Mouse (Mus musculus): ENCODE data around the gene Stk19.

Gene Stk19

DNA sequence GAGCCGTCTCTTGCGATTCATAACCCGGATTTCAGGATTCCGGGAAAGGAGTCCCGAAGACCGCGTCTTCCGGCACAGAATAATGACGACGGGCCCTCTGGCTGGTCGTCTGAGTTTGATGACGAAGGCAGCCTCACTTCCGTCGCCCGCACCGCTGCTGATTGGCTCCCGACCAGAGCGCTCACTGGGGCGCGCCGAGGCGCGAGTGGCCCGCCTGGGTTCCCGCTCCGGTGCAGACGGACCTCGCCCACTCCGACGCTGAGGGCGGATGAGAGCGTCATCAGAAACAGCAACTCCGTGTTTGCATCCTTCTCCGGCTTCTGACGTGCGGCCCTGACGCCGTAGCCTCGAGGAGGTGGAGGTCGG, at the start of gene Stk19, which contains the start of gene Dxo:
Gene Stk19 (minus strand): TSS at position 90 of the 366 bp plus-strand sequence.
Gene Dxo (plus strand): TSS at position 164 of the 366 bp plus-strand sequence.
- peak; percentile 96 for DNase-seq (ENCODE audit: low read depth, low spot score)

DNA sequence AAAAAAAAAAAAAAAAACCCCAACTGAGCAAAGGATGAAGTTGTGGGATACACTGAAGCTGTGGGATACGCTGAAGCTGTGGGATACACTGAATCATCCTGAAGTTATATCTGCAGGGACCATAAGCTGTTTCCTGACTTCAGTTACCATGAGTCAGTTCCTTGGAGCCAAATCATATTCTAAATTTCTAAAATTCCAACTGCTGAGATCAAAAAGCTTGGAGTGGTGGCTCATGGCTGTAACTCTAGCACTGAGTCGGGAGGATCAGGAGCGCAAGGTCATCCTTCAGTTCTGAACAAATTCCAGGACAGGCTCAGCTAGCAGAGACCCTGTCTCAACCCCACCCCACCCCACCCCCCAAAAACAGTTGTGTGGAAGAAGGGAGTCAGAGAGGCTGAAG, 48.9 kb upstream of the Stk19 start:
- DNase-seq (ENCODE audit: low read depth, low spot score): no peak

DNA sequence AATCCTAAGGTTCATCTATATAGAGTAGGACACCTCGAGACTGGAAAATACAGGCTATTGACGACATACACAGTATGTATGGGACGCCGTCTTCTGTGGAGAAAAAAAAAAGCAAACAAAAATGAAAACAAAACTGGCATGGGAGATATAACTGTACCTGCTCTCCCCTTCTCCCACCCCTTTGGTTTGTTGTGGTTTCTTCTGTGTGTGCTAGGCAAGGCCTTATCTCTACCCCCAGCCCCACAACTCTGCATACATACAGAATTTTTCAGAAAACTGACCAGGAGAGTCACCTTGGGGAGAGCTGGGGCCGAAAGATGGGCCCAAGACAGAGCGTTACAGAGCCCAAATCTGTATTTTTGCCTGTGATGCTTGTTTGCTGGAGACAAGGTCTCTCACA, 48.0 kb upstream of the Stk19 start:
- DNase-seq (ENCODE audit: low read depth, low spot score): no peak

DNA sequence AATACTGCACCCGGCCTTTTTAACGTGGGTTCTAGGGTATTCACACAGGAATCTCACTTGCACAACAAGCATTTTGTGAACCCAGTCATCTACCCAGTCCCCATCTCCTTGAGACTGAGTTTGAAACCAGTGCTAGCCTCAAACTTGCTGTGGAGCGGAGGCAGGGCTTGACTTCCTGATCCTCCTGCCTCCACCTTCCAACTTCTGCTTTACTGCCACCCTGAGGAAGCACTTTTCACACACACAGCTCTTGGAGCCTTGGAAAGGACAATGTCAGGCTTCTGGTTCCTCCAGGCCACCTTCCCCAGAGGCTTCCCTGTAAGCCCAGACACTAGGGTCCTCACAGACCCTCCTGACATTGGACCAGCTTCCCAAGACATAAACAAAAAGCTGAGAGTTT, 46.6 kb upstream of the Stk19 start:
- DNase-seq (ENCODE audit: low read depth, low spot score): no peak

DNA sequence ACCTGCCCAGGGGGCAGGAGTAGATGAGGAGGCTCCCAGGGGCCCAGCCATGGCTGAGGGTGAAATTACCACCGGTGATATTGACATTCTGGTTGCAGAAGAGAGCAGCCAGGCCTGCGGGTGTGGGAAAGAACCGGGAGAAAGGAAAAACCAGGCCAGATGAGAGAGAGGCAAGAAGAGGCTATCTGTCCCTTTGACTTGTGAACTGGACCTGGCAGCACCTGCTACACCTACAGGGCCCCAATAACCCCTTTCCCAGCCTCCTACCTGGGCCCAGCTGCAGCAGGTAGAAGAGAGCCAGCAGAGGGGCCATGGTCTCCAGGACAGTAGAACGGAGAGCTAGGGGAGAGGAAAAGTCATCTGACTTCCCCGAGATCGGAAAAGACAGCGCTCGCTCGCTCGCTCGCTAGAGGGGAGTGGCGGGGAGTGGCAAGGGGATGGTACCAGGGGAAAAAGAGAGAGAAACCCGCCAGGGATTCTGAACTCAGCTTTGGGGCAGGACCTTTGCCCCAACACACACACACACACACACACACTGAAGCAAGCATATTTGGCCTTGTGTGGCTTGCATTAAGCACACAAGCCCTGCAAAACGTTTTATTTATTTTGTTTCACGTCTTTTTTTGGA, 45.1 kb upstream of the Stk19 start, which contains the start of gene Gm20547:
Gene Gm20547 (minus strand): TSS at position 360 of the 628 bp plus-strand sequence.
- no peak for DNase-seq (ENCODE audit: low read depth, low spot score)

DNA sequence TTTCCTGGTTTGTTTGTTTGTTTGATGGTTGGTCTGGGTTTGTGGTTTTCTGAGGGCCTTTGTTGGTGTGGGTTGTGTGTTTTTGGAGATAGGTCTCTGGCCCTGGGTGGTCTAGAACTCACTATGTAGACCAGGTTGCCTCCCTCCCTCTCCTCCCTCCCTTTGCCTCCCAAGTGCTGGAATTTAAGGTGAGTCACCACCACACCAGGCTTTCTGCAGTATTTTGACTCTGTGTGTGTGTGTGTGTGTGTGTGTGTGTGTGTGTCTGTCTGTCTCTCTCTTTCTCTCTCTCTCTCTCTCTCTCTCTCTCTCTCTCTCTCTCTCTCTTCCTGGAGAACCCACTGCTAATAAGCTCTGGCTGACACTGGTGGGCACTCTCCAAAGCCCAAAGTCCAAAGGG, 44.4 kb upstream of the Stk19 start:
- DNase-seq (ENCODE audit: low read depth, low spot score): no peak

DNA sequence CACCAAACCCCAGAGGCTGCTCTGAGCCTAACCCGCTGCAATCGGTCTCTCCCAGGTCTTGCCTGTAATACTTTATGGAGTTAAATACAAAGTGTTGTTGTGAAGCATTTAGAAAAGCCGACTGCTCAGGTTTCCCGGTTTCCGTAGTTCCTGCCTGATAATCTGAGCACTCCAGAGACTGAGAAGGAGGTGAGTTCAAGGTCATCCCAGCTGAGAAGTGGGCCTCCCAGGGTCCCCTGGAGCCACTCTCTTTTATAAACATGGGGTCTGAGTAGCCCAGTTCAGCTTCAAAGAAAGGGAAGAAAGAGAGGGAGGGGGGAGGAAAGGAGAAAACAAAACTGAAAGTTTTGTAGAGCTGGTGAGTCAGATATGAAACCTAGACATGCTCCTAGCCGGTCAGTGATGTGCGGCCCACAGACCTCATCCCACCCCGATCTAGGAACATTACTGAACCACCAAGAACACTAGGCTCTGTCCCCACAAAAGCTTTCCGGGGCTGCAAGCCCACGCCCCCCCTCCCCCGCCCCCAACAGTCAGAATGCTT, 42.7 kb upstream of the Stk19 start, which contains the start of gene Zbtb12:
Gene Zbtb12 (plus strand): TSS at position 148 of the 544 bp plus-strand sequence.
- no peak for DNase-seq (ENCODE audit: low read depth, low spot score)

DNA sequence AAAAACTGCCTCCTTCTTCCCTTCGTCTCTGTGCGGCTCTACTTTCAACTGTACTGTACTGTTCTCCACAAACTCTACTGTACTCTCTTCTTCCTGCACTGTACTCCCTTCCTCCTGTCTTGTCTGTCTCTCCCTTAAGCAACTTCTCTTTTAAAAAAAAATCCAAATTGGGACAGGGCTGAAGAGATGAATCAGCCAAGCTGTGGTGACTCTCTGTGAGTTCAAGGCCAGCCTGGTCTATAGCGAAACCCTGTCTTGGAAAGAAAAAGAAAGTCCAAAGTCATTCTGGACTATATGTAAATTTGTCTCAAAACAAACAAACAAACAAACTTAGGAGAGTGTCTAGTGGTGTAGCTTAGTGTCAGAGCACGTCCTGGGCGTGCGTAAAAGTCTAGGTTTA, 37.6 kb upstream of the Stk19 start:
- no peak for DNase-seq (ENCODE audit: low read depth, low spot score)

DNA sequence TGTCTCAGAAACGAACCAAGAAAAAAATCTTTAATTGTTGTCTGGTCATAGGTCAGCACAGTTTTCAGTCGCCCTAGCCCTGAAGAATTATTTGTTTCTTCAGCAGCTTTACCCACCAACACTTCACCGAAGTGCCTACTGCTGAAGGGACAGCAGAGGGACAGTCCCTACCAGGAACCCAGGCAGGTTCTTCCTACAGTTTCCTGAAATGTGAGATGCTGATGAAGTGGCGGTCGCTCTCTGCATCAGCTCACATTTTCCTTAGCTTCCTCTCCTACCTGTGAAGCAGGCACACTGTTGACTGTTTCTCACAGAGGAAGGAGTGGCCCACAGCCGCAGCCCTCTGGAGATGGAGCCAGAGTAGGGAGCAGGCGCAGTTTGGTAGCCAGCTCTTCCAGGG, 29.2 kb upstream of the Stk19 start:
- no peak for DNase-seq (ENCODE audit: low read depth, low spot score)

DNA sequence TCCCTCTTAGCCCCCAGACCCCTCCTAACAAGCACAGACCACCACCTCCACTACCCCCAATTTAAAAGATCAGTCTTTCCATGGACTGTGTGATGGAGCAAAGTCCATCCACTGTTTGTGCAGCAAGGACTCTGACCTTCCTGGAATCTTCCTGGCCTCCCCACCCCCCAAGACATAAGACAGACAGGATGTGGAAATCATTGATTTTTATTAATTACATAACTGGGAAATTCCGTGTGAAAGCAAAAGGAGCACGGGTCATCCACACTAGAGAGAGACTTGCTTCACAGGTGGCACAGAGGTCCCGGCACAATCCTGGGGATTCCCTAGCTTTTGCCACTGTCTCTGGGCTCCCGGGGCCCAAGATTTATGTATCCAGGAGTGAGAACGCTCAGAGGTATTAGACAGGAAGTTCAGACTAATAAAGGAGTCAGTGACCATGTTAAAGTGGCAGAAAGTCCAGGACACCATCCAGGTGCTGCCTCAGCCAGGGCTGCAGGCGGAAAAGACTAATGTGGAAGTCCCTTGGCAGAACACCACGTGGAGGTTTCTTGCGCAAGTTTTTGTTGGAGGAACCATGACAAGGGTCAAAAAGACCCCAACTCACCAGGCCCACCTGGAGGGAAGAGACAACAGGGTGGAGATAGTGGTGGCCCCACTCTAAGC, 25.8 kb upstream of the Stk19 start, which contains the start of gene Cfb:
Gene Cfb (minus strand): TSS at position 103 of the 666 bp plus-strand sequence.
- DNase-seq (ENCODE audit: low read depth, low spot score): no peak

DNA sequence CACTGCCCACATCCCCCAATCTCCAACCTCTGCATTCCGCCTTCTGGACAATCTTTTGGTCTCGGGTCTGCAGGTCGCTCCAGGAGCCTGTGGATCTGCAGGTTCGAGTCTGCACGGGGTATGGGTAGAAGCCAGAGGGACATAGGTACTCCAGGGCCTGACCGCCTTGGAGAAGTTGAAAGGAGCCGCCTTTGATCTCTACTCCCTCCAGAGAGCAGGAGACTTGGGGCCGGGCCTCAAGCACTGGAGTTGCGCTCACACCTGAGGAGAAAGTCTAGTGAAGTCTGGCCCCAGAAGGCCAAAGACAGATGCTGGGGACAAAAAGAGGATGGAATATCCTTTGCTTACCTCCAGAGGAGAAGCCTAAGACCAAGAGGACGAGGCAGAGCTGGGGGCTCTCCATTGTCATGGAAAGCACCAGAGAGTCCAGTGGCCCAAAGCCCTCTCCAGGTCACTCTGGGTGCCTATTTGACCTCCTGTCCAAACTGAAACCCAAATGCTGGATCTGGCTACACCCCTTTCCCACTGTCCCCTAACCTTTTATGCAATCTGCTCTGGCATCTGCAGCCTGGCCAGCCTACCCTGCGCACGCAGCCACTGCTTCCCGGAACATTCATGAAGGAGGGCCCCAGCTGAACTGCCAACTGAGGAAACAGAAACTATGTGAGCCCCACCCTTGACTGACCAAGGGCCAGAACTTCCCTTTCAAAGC, 25.1 kb upstream of the Stk19 start:
- no peak for DNase-seq (ENCODE audit: low read depth, low spot score)

DNA sequence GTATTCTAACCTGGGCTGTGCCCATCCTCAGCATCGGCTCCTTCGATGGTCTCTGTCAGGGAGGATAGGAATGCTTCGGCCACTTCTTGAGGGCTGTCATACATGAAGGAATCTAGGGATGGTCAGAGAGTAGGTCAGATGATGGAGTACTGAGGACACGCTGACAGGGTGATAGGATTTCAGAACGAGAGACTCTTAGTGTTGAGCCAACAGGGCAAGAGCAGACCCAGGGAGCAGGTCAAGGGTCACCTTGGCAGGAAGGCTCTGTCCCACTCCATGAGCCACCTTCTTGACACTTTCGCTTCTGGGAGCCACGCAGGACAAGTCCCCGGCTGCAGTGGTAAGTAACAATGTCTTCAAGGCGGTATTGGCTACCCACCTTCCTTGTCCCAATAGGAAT, 23.8 kb upstream of the Stk19 start:
- no peak for DNase-seq (ENCODE audit: low read depth, low spot score)

DNA sequence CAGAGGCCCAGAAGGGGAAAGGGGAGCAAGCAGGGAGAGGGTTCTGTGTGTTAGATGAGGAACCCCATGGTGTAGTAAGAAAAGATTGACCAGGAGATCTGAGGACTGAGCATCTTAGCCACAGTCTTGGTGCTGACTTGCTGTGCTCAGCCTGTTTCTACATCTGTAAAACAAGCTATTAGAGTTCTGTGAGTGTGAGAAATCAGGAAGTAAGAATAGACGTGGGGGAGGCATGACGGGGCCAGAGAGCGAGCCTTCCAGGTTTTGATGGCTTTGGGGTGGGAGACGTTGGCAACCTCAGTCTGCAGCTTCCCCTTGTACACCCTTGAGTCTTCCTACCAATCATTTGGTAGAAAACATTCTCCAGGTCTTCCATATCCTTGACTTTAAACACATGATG, 21.9 kb upstream of the Stk19 start:
- DNase-seq (ENCODE audit: low read depth, low spot score): no peak

DNA sequence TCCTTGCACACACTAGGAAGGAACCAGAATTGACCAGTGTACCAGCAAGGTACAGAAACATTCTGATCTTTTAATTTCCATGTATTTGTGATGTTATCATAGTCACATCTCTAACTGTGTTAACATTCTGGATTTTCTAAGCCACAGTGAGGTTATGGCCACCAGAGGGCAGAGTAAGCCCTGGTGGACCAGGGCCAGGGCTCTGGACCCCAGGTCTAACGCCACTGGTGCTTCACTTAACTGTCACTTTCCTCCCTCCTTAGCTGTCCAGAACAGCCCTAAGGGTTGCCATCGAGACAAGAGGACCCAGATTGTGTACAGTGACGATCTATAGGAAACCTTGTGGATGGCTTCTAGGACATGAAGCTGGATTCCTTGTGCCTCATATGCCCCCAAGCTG, 19.1 kb upstream of the Stk19 start:
- DNase-seq (ENCODE audit: low read depth, low spot score): no peak

DNA sequence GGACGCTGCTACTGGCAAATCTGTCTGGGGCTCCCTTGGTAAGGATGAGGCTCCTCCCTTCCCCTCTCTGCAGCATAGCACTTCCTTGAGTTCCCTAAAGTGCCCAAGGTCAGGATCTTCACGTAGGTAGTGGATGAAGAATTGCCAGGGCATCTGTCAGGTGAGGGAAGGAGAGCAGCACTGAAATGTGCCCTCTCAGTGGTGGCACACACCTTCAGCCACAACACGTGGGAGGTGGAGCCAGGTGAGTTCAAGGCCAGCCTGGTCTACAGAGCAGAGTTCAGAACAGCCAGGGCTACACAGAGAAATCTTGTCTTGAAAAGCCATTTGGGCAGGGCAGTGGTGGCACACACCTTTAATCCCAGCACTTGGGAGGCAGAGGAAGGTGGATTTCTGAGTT, 18.0 kb upstream of the Stk19 start:
- no peak for DNase-seq (ENCODE audit: low read depth, low spot score)

DNA sequence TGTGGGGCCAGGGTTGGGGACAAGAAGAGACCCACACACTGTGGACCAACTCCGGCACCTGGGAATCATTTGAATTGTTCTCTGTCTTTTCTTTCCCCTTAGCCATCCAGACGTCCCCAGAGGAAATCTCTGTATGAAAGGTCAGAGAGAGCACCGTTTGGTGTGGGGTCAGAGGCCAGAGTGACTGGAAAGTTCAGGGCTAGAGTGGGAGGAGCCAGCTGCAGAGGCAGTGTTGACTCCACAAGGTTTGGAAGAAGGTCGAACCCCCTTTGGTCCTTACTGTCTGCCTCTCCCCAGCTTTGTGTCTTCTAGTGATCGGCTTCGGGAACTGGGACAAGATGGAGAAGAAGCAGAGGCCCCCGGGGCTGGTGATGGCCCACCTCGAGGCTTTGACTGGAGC, 16.8 kb upstream of the Stk19 start:
- no peak for DNase-seq (ENCODE audit: low read depth, low spot score)

DNA sequence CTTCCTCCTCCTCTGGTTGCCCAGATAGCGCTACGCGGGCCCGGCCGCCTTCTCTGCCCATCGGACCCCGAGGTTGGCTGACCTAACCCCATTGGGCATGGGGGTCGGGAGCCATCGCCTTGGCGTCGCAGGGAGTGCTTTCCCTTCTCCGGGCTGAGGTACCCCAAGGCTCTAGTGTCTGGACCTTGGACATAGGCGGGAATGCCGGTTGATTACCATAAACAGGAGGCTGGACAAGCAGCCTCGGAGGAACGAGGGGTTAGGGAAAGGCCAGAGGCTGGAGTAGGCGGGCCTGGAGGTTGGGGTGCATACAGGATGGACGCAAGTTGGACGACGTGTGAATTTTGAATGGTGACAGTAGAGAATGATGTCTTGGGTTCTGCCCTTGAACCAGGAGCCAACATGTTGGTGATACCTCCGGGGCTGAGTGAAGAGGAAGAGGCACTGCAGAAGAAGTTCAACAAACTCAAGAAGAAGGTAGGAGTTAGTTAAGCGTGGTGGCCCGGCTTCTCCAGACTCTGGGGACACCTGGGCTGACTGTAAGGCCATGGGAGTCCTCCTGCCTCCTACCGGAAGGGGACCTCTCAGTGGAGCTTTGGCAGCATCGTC, 13.9 kb upstream of the Stk19 start:
- DNase-seq (ENCODE audit: low read depth, low spot score): no peak

DNA sequence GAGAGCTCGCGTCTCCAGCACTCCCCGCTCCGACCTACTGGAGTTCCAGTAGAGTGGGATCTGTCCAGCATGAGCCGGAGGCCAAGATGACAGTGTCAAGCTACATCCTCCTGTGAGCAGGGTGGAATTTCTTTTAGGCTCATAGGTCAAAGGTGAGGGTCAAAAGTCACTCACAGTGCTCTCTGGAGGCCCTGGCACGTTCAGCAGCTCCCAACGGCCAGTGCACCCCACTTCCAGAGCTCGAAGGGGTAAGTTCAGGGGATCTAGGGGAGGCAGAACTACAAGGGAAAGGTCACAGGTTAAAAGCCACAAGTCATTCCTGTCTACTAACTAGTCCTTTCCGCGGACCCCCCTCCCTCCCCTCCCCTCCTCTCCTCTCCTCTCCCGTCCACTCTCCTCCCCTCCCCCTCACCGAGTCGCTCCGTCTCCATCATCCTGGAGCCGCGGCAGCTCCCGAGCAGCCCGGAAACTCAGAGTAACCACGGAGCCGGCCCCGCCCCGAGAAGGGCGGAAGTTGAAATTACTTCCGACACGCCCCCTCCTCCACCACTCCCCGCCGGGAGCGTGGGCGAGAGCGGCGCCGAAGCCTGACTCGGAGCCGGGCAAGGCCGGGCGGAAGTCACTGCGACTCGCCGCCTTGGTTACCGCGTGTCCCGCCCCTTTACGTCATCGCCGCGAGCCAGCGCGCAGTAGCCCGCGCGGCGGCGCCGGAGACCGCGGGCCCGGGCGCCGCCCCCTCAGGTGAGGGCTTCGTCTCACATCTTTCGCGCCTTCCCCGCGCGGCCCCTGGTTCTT, 13.2 kb upstream of the Stk19 start, which contains the start of the genes Skiv2l and Nelfe:
Gene Skiv2l (minus strand): TSS at position 489 of the 795 bp plus-strand sequence.
Gene Nelfe (plus strand): TSS at position 670 of the 795 bp plus-strand sequence.
- DNase-seq (ENCODE audit: low read depth, low spot score): peak; percentile 96

DNA sequence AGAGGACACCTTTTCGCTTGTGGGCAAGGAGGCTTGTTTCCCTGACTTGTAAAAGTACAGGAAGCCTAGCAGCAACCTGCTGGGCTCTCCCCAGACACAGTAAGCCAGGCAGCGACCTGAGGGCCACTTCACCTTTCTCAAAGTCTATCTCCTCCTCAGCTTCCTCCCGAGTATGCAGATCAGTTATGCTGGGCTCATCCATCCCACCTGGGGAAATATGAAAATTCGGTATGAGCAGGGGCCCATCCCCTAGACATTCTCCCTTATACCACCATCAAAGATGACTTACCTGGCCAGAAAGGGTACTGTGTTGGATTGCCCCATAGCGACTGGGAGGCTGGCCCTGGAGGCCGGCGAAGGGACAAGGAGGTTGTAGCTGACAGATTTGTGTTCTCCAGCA, 10.9 kb upstream of the Stk19 start:
- DNase-seq (ENCODE audit: low read depth, low spot score): no peak

DNA sequence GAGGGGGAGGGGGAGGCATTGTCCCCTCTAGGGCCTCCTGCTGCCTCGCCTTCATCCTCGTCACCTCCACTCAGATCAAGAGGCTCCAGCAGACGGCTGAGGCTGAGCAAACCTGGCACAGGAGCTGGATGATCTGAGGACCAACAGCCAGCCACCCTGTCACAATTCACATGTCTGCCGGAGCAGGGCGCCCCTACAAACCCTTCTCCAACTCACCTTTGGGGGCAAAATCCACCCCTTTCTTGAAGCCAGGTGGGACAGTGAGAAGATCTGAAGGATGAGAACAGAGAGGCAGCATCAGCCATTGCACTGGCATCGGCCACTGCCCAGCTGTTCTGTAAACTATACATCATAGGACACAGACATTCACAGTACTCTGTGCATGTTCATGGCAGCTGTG, 10.4 kb upstream of the Stk19 start:
- no peak for DNase-seq (ENCODE audit: low read depth, low spot score)

DNA sequence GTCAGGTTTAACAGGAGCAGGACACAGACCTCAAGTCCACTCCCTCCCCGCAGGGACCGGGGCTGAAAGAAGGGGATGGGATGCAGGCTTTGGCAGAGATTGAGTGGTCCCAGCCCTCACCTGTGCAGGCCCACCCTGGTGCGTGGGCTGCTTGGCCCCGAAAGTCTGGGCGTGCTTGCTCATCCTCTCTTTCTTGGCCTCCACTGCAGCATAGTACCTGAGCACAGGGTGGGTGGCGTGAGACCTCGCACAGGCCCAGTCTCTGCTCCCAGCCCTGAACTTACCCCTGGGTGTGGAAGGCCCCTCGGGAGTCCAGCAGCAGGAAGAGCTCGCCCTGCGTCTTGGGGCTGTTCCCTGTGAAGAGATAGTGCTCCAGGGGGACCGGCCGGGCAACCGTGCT, 8.1 kb upstream of the Stk19 start:
- DNase-seq (ENCODE audit: low read depth, low spot score): no peak

Measured in ES-CJ7 (cell line).